Comparison of ENCODE assay signal across 33 mouse cellular contexts in the genomic region with DNA sequence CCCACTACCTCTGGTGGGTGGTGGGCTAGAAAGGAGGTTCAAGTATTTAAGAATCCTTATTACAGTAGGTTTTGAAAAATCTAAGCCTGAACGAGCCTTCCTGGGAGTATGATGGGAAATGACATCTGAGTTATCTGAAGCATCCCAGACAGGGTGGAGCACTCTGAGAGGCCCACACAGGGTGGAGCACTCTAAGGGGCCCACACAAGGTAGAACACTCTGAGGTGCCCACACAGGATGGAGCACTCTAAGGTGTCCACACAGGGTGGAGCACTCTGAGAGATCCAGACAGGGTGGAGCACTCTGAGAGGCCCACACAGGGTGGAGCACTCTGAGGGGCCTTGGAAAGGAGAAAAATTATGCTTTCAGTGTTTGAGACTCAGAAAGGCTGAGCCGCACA. TPM values are rescaled to one million over a fixed set of nuclear protein-coding genes. Genes with fewer than 3 reads are reported as not detected.
DNase-seq lines count a peak whose midpoint lies in the region; ATAC-seq and TF ChIP-seq lines count a peak whose summit lies in the region.
"Had no signal": no experiment of that assay in that cellular context is flagged by ENCODE, and none has a peak within 500 bp of the region (broad histone marks: within the 10 kb centered on the region; RNA-seq: fewer than 3 reads in every experiment).

No protein-coding gene starts in this region.

- 52% methylated on average over 2 of the region's 2 CpGs for WGBS in liver, embryonic 12.5 days (ENCODE audit: insufficient replicate concordance)
- 53% methylated on average over 2 of the region's 2 CpGs for WGBS in liver, postnatal 0 days (ENCODE audit: insufficient replicate concordance)
- 86% methylated on average over 2 of the region's 2 CpGs for WGBS in hindbrain, embryonic 16.5 days

- H3K27me3 ChIP-seq in liver, embryonic 12.5 days (replicated peaks) = peaks cover 86% of the 10 kb centered on the region
- peaks cover 40% of the 10 kb centered on the region for H3K27me3 ChIP-seq in liver, postnatal 0 days (ENCODE audit: insufficient read depth, low read length)
- peaks cover 57% of the 10 kb centered on the region for H3K27me3 ChIP-seq in hindbrain, embryonic 16.5 days (replicated peaks; ENCODE audit: control insufficient read depth, insufficient read depth, low read length)

- peak overlapping the region; percentile 42 for H3K4me2 ChIP-seq in liver, embryonic 12.5 days
- H3K4me2 ChIP-seq in liver, postnatal 0 days (ENCODE audit: low read depth, low read length) = no peak overlapping the region
- no peak overlapping the region for H3K4me2 ChIP-seq in hindbrain, embryonic 16.5 days (ENCODE audit: low read length)
- H3K4me2 ChIP-seq: embryonic facial prominence, embryonic 15.5 days; heart, embryonic 15.5 days; hindbrain, embryonic 13.5 days; limb, embryonic 13.5 days had no signal

- peak; percentile 56 for TF ChIP-seq EP300 in liver, postnatal 0 days (IDR thresholded peaks at IDR 0.05; ENCODE audit: low read depth)

- H3K36me3 ChIP-seq in liver, embryonic 12.5 days = no peaks in the 10 kb centered on the region
- H3K36me3 ChIP-seq in liver, postnatal 0 days (replicated peaks; ENCODE audit: insufficient read depth, low read length) = no peaks in the 10 kb centered on the region
- H3K36me3 ChIP-seq in hindbrain, embryonic 16.5 days (ENCODE audit: control insufficient read depth, insufficient read depth, low read length) = no peaks in the 10 kb centered on the region
- H3K36me3 ChIP-seq: embryonic facial prominence, embryonic 10.5 days; embryonic facial prominence, embryonic 15.5 days; heart, embryonic 15.5 days; hindbrain, embryonic 13.5 days; limb, embryonic 13.5 days had no signal

- peak overlapping the region; percentile 22; the same call in 1 of the 2 replicates for H3K27ac ChIP-seq in liver, embryonic 12.5 days
- H3K27ac ChIP-seq in liver, postnatal 0 days (ENCODE audit: low read depth) = no peak overlapping the region
- no peak overlapping the region for H3K27ac ChIP-seq in hindbrain, embryonic 16.5 days (ENCODE audit: low read depth, low read length)
- H3K27ac ChIP-seq: embryonic facial prominence, embryonic 10.5 days; embryonic facial prominence, embryonic 15.5 days; gastrocnemius, adult 2 months; heart, embryonic 15.5 days; hindbrain, embryonic 13.5 days; left cerebral cortex, adult 2 months; limb, embryonic 13.5 days; macrophage had no signal

- peak; percentile 98 for ATAC-seq in liver, embryonic 12.5 days
- ATAC-seq in liver, postnatal 0 days = peak; percentile 100
- no peak for ATAC-seq in hindbrain, embryonic 16.5 days
- ATAC-seq: CD4-positive, CD25-positive, alpha-beta regulatory T cell, adult 4 months; forebrain, embryonic 16.5 days; intestine, postnatal 0 days had no signal

- no peak; the same call in 1 of the 2 replicates for TF ChIP-seq CTCF in liver, postnatal 0 days (IDR thresholded peaks at IDR 0.05; ENCODE audit: low read depth)

- peaks cover 24% of the 10 kb centered on the region for H3K4me1 ChIP-seq in liver, embryonic 12.5 days
- H3K4me1 ChIP-seq in liver, postnatal 0 days (ENCODE audit: insufficient read depth) = no peaks in the 10 kb centered on the region
- no peaks in the 10 kb centered on the region for H3K4me1 ChIP-seq in hindbrain, embryonic 16.5 days (ENCODE audit: control insufficient read depth, insufficient read depth, low read depth, low read length)
- H3K4me1 ChIP-seq: embryonic facial prominence, embryonic 15.5 days; heart, embryonic 15.5 days; limb, embryonic 13.5 days had no signal

- peak; percentile 52 for DNase-seq in c-Kit-negative CD71-positive TER-119-positive erythroid progenitor cells, embryonic 14.5 days (ENCODE audit: low read depth, low spot score)
- DNase-seq in c-Kit-positive CD71-positive TER-119-positive erythroid progenitor cells, embryonic 14.5 days (ENCODE audit: low spot score) = peak; percentile 53
- DNase-seq in liver, postnatal 0 days = peak; percentile 34
- no peak for DNase-seq in layer of hippocampus, adult 11-12 months (ENCODE audit: low spot score)
- DNase-seq in ovary, adult 18-20 months (ENCODE audit: low spot score) = no peak
- DNase-seq: adrenal gland, postnatal 25 days; cerebellum, adult 8-10 months; cerebellum, postnatal 25 days; gastrocnemius, adult 2 months; heart, postnatal 36 days; kidney, adult 9 months; kidney, postnatal 10 days; lung, adult 2 months; lung, postnatal 10 days; midbrain, embryonic 14.5 days; right cerebral cortex, postnatal 25 days; spleen, adult 18-20 months; thymus, postnatal 4 days had no signal

- H3K9me3 ChIP-seq in liver, embryonic 12.5 days (replicated peaks) = no peaks in the 10 kb centered on the region
- no peaks in the 10 kb centered on the region for H3K9me3 ChIP-seq in liver, postnatal 0 days (ENCODE audit: low read length)
- H3K9me3 ChIP-seq in hindbrain, embryonic 16.5 days (ENCODE audit: control insufficient read depth, low read length) = no peaks in the 10 kb centered on the region
- H3K9me3 ChIP-seq: embryonic facial prominence, embryonic 10.5 days; embryonic facial prominence, embryonic 15.5 days; heart, embryonic 15.5 days; hindbrain, embryonic 13.5 days; limb, embryonic 13.5 days had no signal

- no peak overlapping the region for H3K4me3 ChIP-seq in liver, embryonic 12.5 days
- no peak overlapping the region for H3K4me3 ChIP-seq in liver, postnatal 0 days (ENCODE audit: low read depth, low read length)
- H3K4me3 ChIP-seq in hindbrain, embryonic 16.5 days (ENCODE audit: low read length) = no peak overlapping the region
- H3K4me3 ChIP-seq: embryonic facial prominence, embryonic 10.5 days; embryonic facial prominence, embryonic 15.5 days; gastrocnemius, adult 2 months; heart, embryonic 15.5 days; hindbrain, embryonic 13.5 days; left cerebral cortex, adult 2 months; limb, embryonic 13.5 days had no signal

- H3K9ac ChIP-seq in liver, embryonic 12.5 days = no peak overlapping the region
- no peak overlapping the region for H3K9ac ChIP-seq in liver, postnatal 0 days (replicated peaks)
- H3K9ac ChIP-seq in hindbrain, embryonic 16.5 days (ENCODE audit: low read depth, low read length) = no peak overlapping the region
- H3K9ac ChIP-seq: embryonic facial prominence, embryonic 15.5 days; heart, embryonic 15.5 days; hindbrain, embryonic 13.5 days; limb, embryonic 13.5 days had no signal

RNA-seq across cellular contexts. Expression of a gene that starts 42.3 kb away (rescaled TPM):
- 19.9 and 20.1 TPM in 2 replicates for polyA plus RNA-seq in liver, embryonic 12.5 days (2016; fragmentation: Nextera tagmentation; extraction: Ambion mirVana)
- 10.2 and 12.1 TPM in 2 replicates for polyA plus RNA-seq in liver, postnatal 0 days (2015; fragmentation: Nextera tagmentation; extraction: Ambion mirVana)
- polyA plus RNA-seq in hindbrain, embryonic 16.5 days (2015; fragmentation: Nextera tagmentation; extraction: Ambion mirVana) = 36.4 and 38.4 TPM in 2 replicates

RNA-seq across cellular contexts. Expression of a gene that starts 42.5 kb away (rescaled TPM):
- not detected in 2 replicates for polyA plus RNA-seq in liver, embryonic 12.5 days (2016; fragmentation: Nextera tagmentation; extraction: Ambion mirVana)
- not detected in 2 replicates for polyA plus RNA-seq in liver, postnatal 0 days (2015; fragmentation: Nextera tagmentation; extraction: Ambion mirVana)
- 0.13 and 0.99 TPM in 2 replicates for polyA plus RNA-seq in hindbrain, embryonic 16.5 days (2015; fragmentation: Nextera tagmentation; extraction: Ambion mirVana)
- polyA plus RNA-seq: CD4-positive, CD25-positive, alpha-beta regulatory T cell, adult 4 months; heart, embryonic 15.5 days; intestine, postnatal 0 days; large intestine, adult 2 months; limb, embryonic 13.5 days; lung, adult 2 months; macrophage; neural tube, embryonic 14.5 days; thymus, postnatal 0 days had no signal

Comparison
In these comparisons a context has a peak if more than half of its experiments do, and no peak if none do; other contexts are left out.
1. DNase-seq: peak in c-Kit-negative CD71-positive TER-119-positive erythroid progenitor cells, embryonic 14.5 days (single experiment), c-Kit-positive CD71-positive TER-119-positive erythroid progenitor cells, embryonic 14.5 days (single experiment) and liver, postnatal 0 days (single experiment); none in layer of hippocampus, adult 11-12 months (single experiment) and ovary, adult 18-20 months (single experiment).